Comparison of ENCODE assay signal across 8 mouse cellular contexts in genomic region chr13:59675151-59676011, GRCm38 (mm10). TPM values are rescaled to one million over a fixed set of nuclear protein-coding genes. Genes with fewer than 3 reads are reported as not detected.
DNase-seq lines count a peak whose midpoint lies in the region; ATAC-seq and TF ChIP-seq lines count a peak whose summit lies in the region.

Golm1 (minus strand) TSS chr13:59675811.

- H3K27me3 ChIP-seq in forebrain, embryonic 10.5 days (ENCODE audit: poor library complexity, severe bottlenecking), result no peaks in the 10 kb centered on the region
- no peaks in the 10 kb centered on the region for H3K27me3 ChIP-seq in liver, postnatal 0 days (ENCODE audit: insufficient read depth, low read length)
- no peaks in the 10 kb centered on the region for H3K27me3 ChIP-seq in neural tube, embryonic 12.5 days (replicated peaks)
- peaks cover 4% of the 10 kb centered on the region for H3K27me3 ChIP-seq in testis, adult 2 months (ENCODE audit: control insufficient read depth, insufficient read depth, low read length)

- peak; percentile 25; the same call in 1 of the 2 replicates for TF ChIP-seq CTCF in liver, postnatal 0 days (IDR thresholded peaks at IDR 0.05; ENCODE audit: low read depth)
- no peak for TF ChIP-seq CTCF in testis, adult 2 months (IDR thresholded peaks at IDR 0.05; ENCODE audit: control insufficient read depth, insufficient read depth, insufficient replicate concordance, low read depth, low read length)

- no peak for DNase-seq in ES-E14 (ENCODE audit: low read depth, low spot score)
- peak; percentile 44 for DNase-seq in c-Kit-positive CD71-positive TER-119-negative erythroid progenitor cells, embryonic 14.5 days (ENCODE audit: low read depth)
- DNase-seq in forebrain, embryonic 10.5 days (ENCODE audit: extremely low spot score, low spot score), result peak; percentile 80
- peak; percentile 68 to 73 for DNase-seq in heart, postnatal 10 days
- peak; percentile 63 to 80 for DNase-seq in kidney, postnatal 36 days
- DNase-seq in liver, postnatal 0 days, result peak; percentile 80

- TF ChIP-seq POLR2A in testis, adult 2 months (IDR thresholded peaks at IDR 0.05; ENCODE audit: control insufficient read depth, low read depth, low read length), result no peak

- ATAC-seq in liver, postnatal 0 days, result peak; percentile 79
- ATAC-seq in neural tube, embryonic 12.5 days (ENCODE audit: low FRiP score, low read depth), result peak; percentile 51

- in situ Hi-C loops in ES-E14 (cut with MboI; ENCODE audit: low sequenced_read_pairs in 2 of 2, unreplicated experiment in 2 of 2), result no loop called here

- peaks cover 2% of the 10 kb centered on the region; the same call in 1 of the 2 replicates for H3K36me3 ChIP-seq in ES-E14 (ENCODE audit: control insufficient read depth, insufficient read depth, low read length, poor library complexity, severe bottlenecking)
- peaks cover 14% of the 10 kb centered on the region for H3K36me3 ChIP-seq in forebrain, embryonic 10.5 days (replicated peaks)
- no peaks in the 10 kb centered on the region for H3K36me3 ChIP-seq in liver, postnatal 0 days (replicated peaks; ENCODE audit: insufficient read depth, low read length)
- no peaks in the 10 kb centered on the region for H3K36me3 ChIP-seq in neural tube, embryonic 12.5 days
- no peaks in the 10 kb centered on the region for H3K36me3 ChIP-seq in testis, adult 2 months (ENCODE audit: control insufficient read depth, insufficient read depth, low read length)

- H3K9ac ChIP-seq in ES-E14 (ENCODE audit: insufficient read depth, low read depth, low read length, poor library complexity, severe bottlenecking), result peak within 1 kb of the TSS; percentile 87
- peak within 1 kb of the TSS; percentile 87 for H3K9ac ChIP-seq in liver, postnatal 0 days (replicated peaks)
- peak within 1 kb of the TSS; percentile 87 for H3K9ac ChIP-seq in neural tube, embryonic 12.5 days

- peak within 1 kb of the TSS; percentile 78 to 84 for H3K4me3 ChIP-seq in ES-E14 (ENCODE audit: insufficient read depth in 1 of 2, low read depth in 1 of 2, low read length in 2 of 2, poor library complexity in 1 of 2, severe bottlenecking in 1 of 2)
- H3K4me3 ChIP-seq in forebrain, embryonic 10.5 days, result peak within 1 kb of the TSS; percentile 81
- peak within 1 kb of the TSS; percentile 93 for H3K4me3 ChIP-seq in liver, postnatal 0 days (ENCODE audit: low read depth, low read length)
- peak within 1 kb of the TSS; percentile 77 for H3K4me3 ChIP-seq in neural tube, embryonic 12.5 days
- H3K4me3 ChIP-seq in testis, adult 2 months (ENCODE audit: control insufficient read depth, low read depth, low read length), result peak within 1 kb of the TSS; percentile 89

- peak within 1 kb of the TSS; percentile 95 for H3K4me2 ChIP-seq in liver, postnatal 0 days (ENCODE audit: low read depth, low read length)
- peak within 1 kb of the TSS; percentile 64 for H3K4me2 ChIP-seq in neural tube, embryonic 12.5 days (replicated peaks)

- 0% methylated on average over 56 of the region's 61 CpGs for WGBS in forebrain, embryonic 10.5 days
- under 1% methylated on average over 55 of the region's 61 CpGs for WGBS in liver, postnatal 0 days (ENCODE audit: insufficient replicate concordance)
- WGBS in neural tube, embryonic 12.5 days, result under 1% methylated on average over 59 of the region's 61 CpGs

- H3K4me1 ChIP-seq in ES-E14 (ENCODE audit: control insufficient read depth in 2 of 2, insufficient read depth in 2 of 2, low read length in 2 of 2, poor library complexity in 1 of 2), result peaks cover 8 to 25% of the 10 kb centered on the region in 2 experiments
- peaks cover 48% of the 10 kb centered on the region for H3K4me1 ChIP-seq in forebrain, embryonic 10.5 days
- H3K4me1 ChIP-seq in liver, postnatal 0 days (ENCODE audit: insufficient read depth), result peaks cover 29% of the 10 kb centered on the region
- H3K4me1 ChIP-seq in neural tube, embryonic 12.5 days, result peaks cover 13% of the 10 kb centered on the region
- peaks cover 13% of the 10 kb centered on the region for H3K4me1 ChIP-seq in testis, adult 2 months (ENCODE audit: control insufficient read depth, insufficient read depth, low read length)

- intact Hi-C loops in heart, postnatal 10 days (cut with DNase I), result no loop called here

- no peak within 1 kb of the TSS; the same call in 1 of the 2 replicates for H3K27ac ChIP-seq in ES-E14 (ENCODE audit: insufficient read depth, low read depth, low read length, poor library complexity, severe bottlenecking)
- peak within 1 kb of the TSS; percentile 98 for H3K27ac ChIP-seq in forebrain, embryonic 10.5 days
- peak within 1 kb of the TSS; percentile 80 for H3K27ac ChIP-seq in liver, postnatal 0 days (ENCODE audit: low read depth)
- peak within 1 kb of the TSS; percentile 84 for H3K27ac ChIP-seq in neural tube, embryonic 12.5 days
- H3K27ac ChIP-seq in testis, adult 2 months (ENCODE audit: control insufficient read depth, insufficient read depth, low read depth, low read length), result no peak within 1 kb of the TSS

- TF ChIP-seq EP300 in liver, postnatal 0 days (IDR thresholded peaks at IDR 0.05; ENCODE audit: low read depth), result no peak

- no peaks in the 10 kb centered on the region for H3K9me3 ChIP-seq in ES-E14 (ENCODE audit: control insufficient read depth, insufficient read depth, low read depth, low read length)
- H3K9me3 ChIP-seq in forebrain, embryonic 10.5 days, result no peaks in the 10 kb centered on the region
- no peaks in the 10 kb centered on the region for H3K9me3 ChIP-seq in liver, postnatal 0 days (ENCODE audit: low read length)
- no peaks in the 10 kb centered on the region for H3K9me3 ChIP-seq in neural tube, embryonic 12.5 days

TF ChIP-seq in ES-E14, 5 proteins besides CTCF, POLR2A, EP300 and RAD21:
- TF ChIP-seq HCFC1 (IDR thresholded peaks at IDR 0.05; ENCODE audit: borderline replicate concordance, insufficient read depth, low read length) (no peak), ZC3H11A (IDR thresholded peaks at IDR 0.05; ENCODE audit: borderline replicate concordance, low read depth, low read length) (no peak), CHD2 (IDR thresholded peaks at IDR 0.05; ENCODE audit: low read depth, low read length) (no peak), ZNF384 (IDR thresholded peaks at IDR 0.05; ENCODE audit: low read depth, low read length) (no peak), MAFK (IDR thresholded peaks at IDR 0.05; ENCODE audit: insufficient read depth, low read depth, low read length) (no peak)

RNA-seq across cellular contexts. Expression of gene Golm1, which starts in this region (rescaled TPM):
- total RNA-seq in ES-E14 (2012; rRNA removed), result 93.8 and 132 TPM in 2 replicates
- polyA plus RNA-seq in forebrain, embryonic 10.5 days (2016; fragmentation: Nextera tagmentation; extraction: Ambion mirVana), result 142 and 154 TPM in 2 replicates
- total RNA-seq in heart, postnatal 10 days (2021), result 10 to 100 TPM; 22.0 to 22.7 TPM
- 10.3 and 13.0 TPM in 2 replicates for polyA plus RNA-seq in liver, postnatal 0 days (2015; fragmentation: Nextera tagmentation; extraction: Ambion mirVana)
- polyA plus RNA-seq in neural tube, embryonic 12.5 days (2016; fragmentation: Nextera tagmentation; extraction: Ambion mirVana), result 101 and 105 TPM in 2 replicates
- 3.0 and 3.4 TPM in 2 replicates for polyA plus RNA-seq in testis, adult 2 months (2012; rRNA removed)

Comparison
In these comparisons a context has a peak if more than half of its experiments do, and no peak if none do; other contexts are left out.
1. H3K27ac ChIP-seq: peak in forebrain, embryonic 10.5 days (single experiment), liver, postnatal 0 days (single experiment) and neural tube, embryonic 12.5 days (single experiment); none in ES-E14 (single experiment) and testis, adult 2 months (single experiment).
2. Peak in every context shown above with its lines, with median percentiles within 50 percentile points of each other: H3K4me3 ChIP-seq and H3K9ac ChIP-seq.